Mouse (Mus musculus) embryonic facial prominence, embryonic 13.5 days (tissue): Measurements from ENCODE around the gene Kctd5. TPM values are rescaled to one million over a fixed set of nuclear protein-coding genes. Genes with fewer than 3 reads are reported as not detected.
A peak's percentile ranks its signal among the peaks of the same experiment; 100 is the strongest.

ENCODE experiments used
- ATAC-seq: fragments of 200-750 bp; cut with Nextera tagmentation; 2 replicates; pipeline ENCODE4 v1.8.0; 2017; ENCODE audit warnings: low read depth; ENCODE audit not compliant: insufficient number of reproducible peaks, insufficient read depth, low FRiP score, low TSS enrichment
- H3K27ac ChIP-seq: fragments of 300-500 bp; sonication (generic); 2 replicates; pipeline ENCODE4 v1.5.1; 2015; ENCODE audit warnings: moderate library complexity, mild to moderate bottlenecking, inconsistent platforms
- H3K27me3 ChIP-seq: fragments of 300-500 bp; sonication (generic); 2 replicates; pipeline ENCODE4 v1.6.1; 2015; ENCODE audit warnings: mild to moderate bottlenecking, inconsistent platforms
- H3K36me3 ChIP-seq: fragments of 300-500 bp; sonication (generic); 2 replicates; pipeline ENCODE4 v1.6.1; 2015; ENCODE audit warnings: mild to moderate bottlenecking, inconsistent platforms
- H3K4me1 ChIP-seq: fragments of 300-500 bp; sonication (generic); 2 replicates; pipeline ENCODE4 v1.6.1; 2015; ENCODE audit warnings: inconsistent platforms
- H3K4me2 ChIP-seq: fragments of 300-500 bp; sonication (generic); 2 replicates; pipeline ENCODE4 v1.6.1; 2015; ENCODE audit warnings: moderate library complexity, mild to moderate bottlenecking, inconsistent platforms
- H3K4me3 ChIP-seq: fragments of 300-500 bp; sonication (generic); 2 replicates; pipeline ENCODE4 v1.5.1; 2015; ENCODE audit warnings: mild to moderate bottlenecking, inconsistent platforms
- H3K9ac ChIP-seq: fragments of 300-500 bp; sonication (generic); 2 replicates; pipeline ENCODE4 v1.6.1; 2015; ENCODE audit warnings: mild to moderate bottlenecking, inconsistent platforms
- H3K9me3 ChIP-seq: fragments of 300-500 bp; sonication (generic); 2 replicates; pipeline ENCODE4 v1.6.1; 2016; ENCODE audit warnings: inconsistent platforms
- WGBS: fragments of 180-500 bp; shearing (Covaris S2); methylation state at CpG from one replicate; pipeline ENCODE4 v1.1.7; 2015; ENCODE audit warnings: mixed read lengths; 5-methylcytosine and 5-hydroxymethylcytosine counted together
- polyA plus RNA-seq: library from polyadenylated mRNA; unstranded; fragments of >200 nt; fragmentation: Nextera tagmentation; extraction: Ambion mirVana; gene quantifications from 2 replicates; pipeline ENCODE4 v1.2.1, GENCODE M21; 2015

Kctd5 gene
- polyA plus RNA-seq, 1 experiment from 2014 or later = 78.9 TPM

- H3K27me3 ChIP-seq = no peaks in the 10 kb centered on the region
- WGBS = 74% methylated on average over 5 of the region's 5 CpGs
- no peak for ATAC-seq
Observed at GRCm38 (mm10) chr17:24068271-24068670, 5.0 kb downstream of the Kctd5 start.

GRCm38 (mm10) chr17:24062459-24063155 is 10.7 kb downstream of the Kctd5 start:
- no peaks in the 10 kb centered on the region for H3K9me3 ChIP-seq
- no peaks in the 10 kb centered on the region for H3K4me1 ChIP-seq
- H3K36me3 ChIP-seq = peaks cover 61% of the 10 kb centered on the region
- H3K27ac ChIP-seq = no peak overlapping the region
- no peak overlapping the region for H3K4me2 ChIP-seq
- no peaks in the 10 kb centered on the region for H3K27me3 ChIP-seq
- H3K9ac ChIP-seq = no peak overlapping the region
- H3K4me3 ChIP-seq = no peak overlapping the region
- WGBS = 81% methylated on average over 4 of the region's 4 CpGs
- ATAC-seq = no peak

More at GRCm38 (mm10) chr17:24068271-24068670, 5.0 kb downstream of the Kctd5 start:
- Histone ChIP-seq H3K4me1 (peaks cover 14% of the 10 kb centered on the region), H3K4me3 (no peak overlapping the region), H3K4me2 (no peak overlapping the region), H3K27ac (0 out of 2 replicates have a peak overlapping the region, but pooled peaks have one; percentile 6), H3K9me3 (no peaks in the 10 kb centered on the region), H3K9ac (peak overlapping the region; percentile 11; the same call in 1 of the 2 replicates), H3K36me3 (peaks cover 33% of the 10 kb centered on the region)

GRCm38 (mm10) chr17:24057730-24058245 is 15.5 kb downstream of the Kctd5 start:
- 88% methylated on average over 5 of the region's 5 CpGs for WGBS
- Histone ChIP-seq H3K4me3 (no peak overlapping the region), H3K27me3 (no peaks in the 10 kb centered on the region), H3K4me1 (no peaks in the 10 kb centered on the region), H3K9me3 (no peaks in the 10 kb centered on the region), H3K36me3 (peaks cover 88% of the 10 kb centered on the region), H3K4me2 (no peak overlapping the region), H3K9ac (no peak overlapping the region), H3K27ac (no peak overlapping the region)
- ATAC-seq = no peak

GRCm38 (mm10) chr17:24056636-24057625 is 16.4 kb downstream of the Kctd5 start:
- H3K4me1 ChIP-seq = no peaks in the 10 kb centered on the region
- H3K9me3 ChIP-seq = no peaks in the 10 kb centered on the region
- no peak for ATAC-seq
- H3K4me2 ChIP-seq = no peak overlapping the region
- H3K4me3 ChIP-seq = no peak overlapping the region
- no peaks in the 10 kb centered on the region for H3K27me3 ChIP-seq
- H3K27ac ChIP-seq = no peak overlapping the region
- peaks cover 94% of the 10 kb centered on the region for H3K36me3 ChIP-seq
- no peak overlapping the region for H3K9ac ChIP-seq
- WGBS = 94% methylated on average over 14 of the region's 14 CpGs

- no peak overlapping the region for H3K9ac ChIP-seq
- no peaks in the 10 kb centered on the region for H3K4me1 ChIP-seq
- peaks cover 67% of the 10 kb centered on the region for H3K36me3 ChIP-seq
- WGBS = 89% methylated on average over 8 of the region's 8 CpGs
- no peak for ATAC-seq
- H3K9me3 ChIP-seq = no peaks in the 10 kb centered on the region
- H3K4me2 ChIP-seq = no peak overlapping the region
- no peak overlapping the region for H3K27ac ChIP-seq
- no peak overlapping the region for H3K4me3 ChIP-seq
- no peaks in the 10 kb centered on the region for H3K27me3 ChIP-seq
Observed at GRCm38 (mm10) chr17:24049008-24049407, 24.3 kb downstream of the Kctd5 start.

GRCm38 (mm10) chr17:24048053-24048452 is 25.2 kb downstream of the Kctd5 start:
- Histone ChIP-seq H3K4me3 (no peak overlapping the region), H3K27me3 (no peaks in the 10 kb centered on the region), H3K4me1 (no peaks in the 10 kb centered on the region), H3K4me2 (no peak overlapping the region), H3K9ac (no peak overlapping the region), H3K9me3 (no peaks in the 10 kb centered on the region), H3K27ac (no peak overlapping the region), H3K36me3 (peaks cover 57% of the 10 kb centered on the region)
- 82% methylated on average over 5 of the region's 5 CpGs for WGBS
- no peak for ATAC-seq

- ATAC-seq = no peak
- peaks cover 39% of the 10 kb centered on the region for H3K36me3 ChIP-seq
- H3K4me2 ChIP-seq = no peak overlapping the region
- H3K27me3 ChIP-seq = no peaks in the 10 kb centered on the region
- WGBS = 50% methylated on average over 5 of the region's 5 CpGs
- H3K27ac ChIP-seq = no peak overlapping the region
- H3K9me3 ChIP-seq = no peaks in the 10 kb centered on the region
- H3K4me1 ChIP-seq = no peaks in the 10 kb centered on the region
- H3K9ac ChIP-seq = no peak overlapping the region
- no peak overlapping the region for H3K4me3 ChIP-seq
Observed at GRCm38 (mm10) chr17:24046026-24046425, 27.3 kb downstream of the Kctd5 start.

- Histone ChIP-seq H3K27me3 (no peaks in the 10 kb centered on the region), H3K9me3 (no peaks in the 10 kb centered on the region), H3K4me1 (no peaks in the 10 kb centered on the region), H3K4me3 (no peak overlapping the region), H3K4me2 (no peak overlapping the region), H3K27ac (no peak overlapping the region), H3K36me3 (peaks cover 34% of the 10 kb centered on the region), H3K9ac (no peak overlapping the region)
- 77% methylated on average over 10 of the region's 10 CpGs for WGBS
- no peak for ATAC-seq
Observed at GRCm38 (mm10) chr17:24045608-24046007, 27.7 kb downstream of the Kctd5 start.

GRCm38 (mm10) chr17:24044482-24044881 is 28.8 kb downstream of the Kctd5 start:
- Histone ChIP-seq H3K4me1 (no peaks in the 10 kb centered on the region), H3K9me3 (no peaks in the 10 kb centered on the region), H3K27me3 (no peaks in the 10 kb centered on the region), H3K36me3 (peaks cover 29% of the 10 kb centered on the region), H3K27ac (no peak overlapping the region), H3K4me2 (no peak overlapping the region), H3K4me3 (no peak overlapping the region), H3K9ac (no peak overlapping the region)
- WGBS = 53% methylated on average over 5 of the region's 5 CpGs
- no peak for ATAC-seq

GRCm38 (mm10) chr17:24037844-24038243 is 35.4 kb downstream of the Kctd5 start, which contains the start of gene Prss27:
Gene Prss27 (plus strand): TSS chr17:24038144.
- no peaks in the 10 kb centered on the region for H3K9me3 ChIP-seq
- 69% methylated on average over 4 of the region's 4 CpGs for WGBS
- no peaks in the 10 kb centered on the region for H3K27me3 ChIP-seq
- no peak for ATAC-seq
- no peak within 1 kb of the TSS for H3K4me3 ChIP-seq
- H3K4me1 ChIP-seq = no peaks in the 10 kb centered on the region
- no peak within 1 kb of the TSS for H3K9ac ChIP-seq
- no peaks in the 10 kb centered on the region for H3K36me3 ChIP-seq
- H3K27ac ChIP-seq = no peak within 1 kb of the TSS
- no peak within 1 kb of the TSS for H3K4me2 ChIP-seq

- H3K27me3 ChIP-seq = no peaks in the 10 kb centered on the region
- no peak overlapping the region for H3K9ac ChIP-seq
- ATAC-seq = no peak; the same call in 1 of the 2 replicates
Observed at GRCm38 (mm10) chr17:24037360-24037759, 35.9 kb downstream of the Kctd5 start.

More at GRCm38 (mm10) chr17:24037360-24037759, 35.9 kb downstream of the Kctd5 start:
- H3K4me2 ChIP-seq = no peak overlapping the region
- 80% methylated on average over 13 of the region's 13 CpGs for WGBS
- H3K4me3 ChIP-seq = no peak overlapping the region
- no peaks in the 10 kb centered on the region for H3K9me3 ChIP-seq
- H3K36me3 ChIP-seq = no peaks in the 10 kb centered on the region
- H3K27ac ChIP-seq = no peak overlapping the region
- no peaks in the 10 kb centered on the region for H3K4me1 ChIP-seq
